Mouse (Mus musculus) brain, adult 2 months (tissue): ENCODE results near the gene Dnah7a.
"Not testable (repeated sequence)": the region's sequence is repeated elsewhere in the genome, so short reads cannot be mapped to it uniquely, and the experiment has no call there.

Experiments
- DNase-seq: peaks from one replicate; pipeline ENCODE4 v3.0.0; 2011; ENCODE audit warnings: low read depth, low spot score

The Dnah7a gene

DNA sequence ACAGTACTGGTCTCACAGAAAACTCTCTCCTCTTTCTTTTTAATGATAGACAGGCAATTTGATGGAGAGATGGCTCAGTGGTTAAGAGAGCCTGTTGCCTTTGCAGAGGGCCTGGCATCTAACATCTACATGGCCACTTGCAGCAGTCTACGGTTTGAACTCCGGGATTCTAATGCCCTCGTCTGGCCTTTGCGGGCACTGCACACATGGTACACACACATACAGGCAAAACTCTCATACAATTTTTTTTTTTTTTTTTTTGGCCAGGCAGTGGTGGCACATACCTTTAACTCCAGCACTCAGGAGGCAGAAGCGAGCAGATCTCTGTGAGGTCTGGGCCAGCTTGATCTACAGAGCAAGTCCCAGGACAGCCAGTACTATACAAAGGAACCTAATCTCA, 2.4 kb downstream of the Dnah7a start:
- DNase-seq: no peak

DNA sequence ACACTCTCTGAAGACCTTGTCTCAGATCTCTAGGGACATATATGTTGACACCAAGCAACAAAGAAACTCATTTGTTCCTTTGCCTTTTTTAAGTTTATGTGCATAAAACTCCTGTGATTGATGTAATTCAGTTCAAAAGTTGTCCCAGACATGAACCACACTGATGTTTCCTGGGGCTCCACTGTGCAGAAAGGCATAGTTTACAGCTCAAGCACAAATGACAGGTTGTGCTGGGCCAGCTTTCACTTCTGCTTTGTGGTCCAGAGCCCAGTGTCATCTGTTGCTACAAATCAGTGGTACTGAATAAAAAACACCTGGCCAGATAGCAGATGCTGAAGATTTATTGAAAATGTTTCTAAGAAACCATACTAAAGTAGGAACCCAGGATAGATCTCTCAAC, 42.3 kb downstream of the Dnah7a start:
- DNase-seq: not testable (repeated sequence)

DNA sequence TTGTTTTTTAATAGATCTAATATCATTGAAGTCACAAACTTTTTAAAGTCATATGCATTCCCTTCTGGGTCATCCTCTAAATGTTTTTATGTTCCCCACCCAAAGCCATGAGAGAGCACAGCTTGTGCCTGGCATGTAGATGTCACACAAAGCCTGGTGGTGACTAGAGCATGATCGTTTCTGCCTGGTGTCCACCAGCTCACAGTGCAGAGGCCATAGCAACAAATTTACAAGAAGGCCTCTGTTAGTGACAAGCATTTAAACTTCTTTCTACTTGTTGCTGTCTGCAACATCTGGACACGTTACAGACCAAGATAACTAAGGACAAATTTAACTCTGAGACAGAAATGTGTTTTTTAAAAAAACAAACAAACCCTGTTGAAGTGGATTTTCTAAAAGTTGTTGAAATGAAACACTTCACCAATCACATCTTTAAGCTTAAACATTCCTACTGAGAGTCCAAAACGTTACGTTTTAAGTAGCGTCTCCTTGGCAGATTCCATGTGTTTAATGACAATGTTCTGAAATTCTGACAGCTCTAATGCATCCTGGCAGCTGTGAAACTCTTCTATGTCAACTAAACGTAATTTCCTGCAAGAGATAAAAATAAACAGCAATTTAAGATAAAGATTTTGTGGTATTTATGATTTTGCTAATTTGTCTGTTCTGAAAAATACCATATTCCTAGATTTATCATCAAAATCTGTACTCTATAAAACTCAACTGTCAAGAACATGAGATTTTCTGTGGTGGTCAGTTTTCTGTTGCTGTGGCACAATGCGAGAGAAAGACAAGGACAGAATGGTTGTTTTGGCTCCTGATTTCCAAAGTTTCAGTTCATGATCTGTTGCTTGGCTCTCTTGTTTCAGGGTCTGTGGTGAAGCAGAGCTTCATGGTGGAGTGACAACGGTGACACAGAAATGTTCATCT, 66.5 kb downstream of the Dnah7a start:
- DNase-seq: no peak

DNA sequence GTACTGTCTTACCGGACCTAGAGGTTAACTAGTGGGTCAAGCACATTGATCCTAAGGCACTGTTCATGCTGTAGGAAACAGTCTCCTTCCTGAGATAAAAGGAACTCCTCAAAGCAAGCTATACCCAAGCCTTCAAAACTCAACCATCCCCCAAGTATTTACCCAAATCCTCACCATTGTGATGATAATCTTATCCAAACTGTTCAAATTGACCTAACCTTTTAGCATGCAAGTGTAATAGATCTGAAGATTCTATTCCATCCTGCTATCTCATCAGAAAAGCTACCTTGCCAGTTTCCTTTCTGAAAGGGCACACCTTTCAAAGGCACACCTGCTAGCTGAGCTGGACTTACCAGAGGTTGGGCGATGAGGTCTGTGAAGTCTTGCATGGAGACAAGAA, 70.9 kb downstream of the Dnah7a start:
- DNase-seq: not testable (repeated sequence)

DNA sequence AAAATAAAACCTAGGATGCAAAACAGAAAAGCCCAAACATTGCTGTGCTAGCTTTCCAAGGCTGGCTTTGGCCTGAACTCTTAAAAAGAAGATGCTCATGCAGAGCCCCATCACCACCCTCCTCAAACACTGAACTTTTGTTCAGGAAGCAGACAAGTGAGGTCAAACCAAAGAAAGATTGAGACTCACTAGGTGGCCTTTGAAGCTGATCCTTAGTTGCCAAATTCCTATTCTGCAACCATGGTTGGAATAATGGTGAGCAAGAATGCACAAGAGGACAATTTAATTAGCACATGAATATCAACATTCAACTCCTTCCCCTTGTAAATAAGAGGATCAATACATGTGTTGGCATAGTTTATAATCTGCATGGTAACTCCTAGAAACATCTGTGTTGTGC, 74.5 kb downstream of the Dnah7a start:
- not testable (repeated sequence) for DNase-seq

DNA sequence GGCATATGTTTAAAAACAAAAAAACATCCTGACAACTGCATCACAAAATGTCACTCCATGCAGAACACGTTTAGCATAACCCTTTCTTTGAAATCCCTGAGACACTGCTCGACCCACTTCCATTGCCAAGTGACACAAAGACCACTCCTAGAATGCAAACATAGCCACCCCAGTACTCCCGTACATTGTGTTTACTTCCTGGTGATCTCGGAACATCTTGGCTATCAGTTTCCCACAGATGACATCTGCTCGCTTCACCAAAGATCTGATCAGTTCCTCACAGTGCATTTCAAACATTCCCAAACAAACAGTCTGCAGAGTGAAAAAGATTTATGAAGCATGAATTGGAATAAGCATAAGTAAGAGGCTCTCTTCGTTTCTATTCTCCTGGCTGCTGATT, 76.6 kb downstream of the Dnah7a start:
- DNase-seq: no peak

DNA sequence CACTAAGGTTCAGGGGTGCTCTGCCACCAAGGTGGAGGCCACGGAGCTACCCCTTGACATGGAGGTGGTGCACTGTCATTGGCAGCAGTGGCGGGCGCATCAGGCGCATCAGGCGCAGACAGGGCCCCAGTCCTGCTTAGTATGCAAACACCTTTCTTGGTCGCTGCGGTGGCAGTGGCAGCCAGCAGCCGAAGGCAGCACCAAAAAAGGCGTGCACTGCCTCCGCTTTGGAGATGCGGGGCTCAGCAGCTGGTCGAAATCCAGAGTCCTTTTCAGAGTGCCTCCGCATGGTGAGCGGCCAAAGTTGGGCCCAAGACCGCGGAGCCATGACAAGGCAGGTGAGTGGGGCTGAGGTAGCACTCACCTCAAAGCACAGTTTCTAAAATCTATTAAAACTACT, 93.1 kb downstream of the Dnah7a start:
- DNase-seq: no peak

DNA sequence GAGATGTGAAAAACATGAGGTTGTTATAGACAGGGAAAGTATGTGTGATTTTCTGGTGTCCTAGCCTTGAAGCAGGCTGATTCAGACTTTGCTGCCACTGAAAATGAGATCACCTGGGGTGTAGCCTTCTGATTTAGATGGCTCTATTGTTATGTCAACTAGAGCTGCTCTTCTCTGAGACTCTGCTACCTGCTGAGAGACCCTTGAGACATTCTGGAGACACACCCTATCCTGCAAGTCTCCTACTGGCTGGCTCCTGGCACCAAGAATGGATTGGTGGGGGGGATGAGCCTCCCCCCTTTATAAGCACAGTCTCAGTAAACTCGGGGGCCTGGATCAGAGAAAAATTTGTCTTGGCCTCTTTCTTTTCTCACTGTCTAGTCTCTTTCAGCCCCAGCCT, 125.3 kb downstream of the Dnah7a start:
- DNase-seq: not testable (repeated sequence)

DNA sequence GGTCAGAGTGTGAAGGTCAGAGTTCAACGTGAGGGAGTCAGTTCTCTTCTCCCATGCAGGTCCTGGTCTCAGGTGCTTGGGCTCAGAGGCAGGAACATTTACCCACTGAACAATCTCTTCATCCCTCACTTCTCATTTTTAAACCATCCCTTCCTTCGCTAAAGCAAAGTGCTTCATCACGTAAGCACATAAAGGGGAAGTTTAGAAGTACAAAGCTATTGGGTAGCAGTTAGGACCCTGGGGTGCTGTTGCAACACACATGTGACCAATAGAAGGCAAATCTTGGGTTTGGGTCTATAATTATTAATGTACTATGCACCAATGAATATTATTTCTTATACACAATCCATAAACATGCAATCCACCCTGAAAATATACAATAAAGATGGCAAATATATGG, 148.7 kb downstream of the Dnah7a start:
- DNase-seq: not testable (repeated sequence)

DNA sequence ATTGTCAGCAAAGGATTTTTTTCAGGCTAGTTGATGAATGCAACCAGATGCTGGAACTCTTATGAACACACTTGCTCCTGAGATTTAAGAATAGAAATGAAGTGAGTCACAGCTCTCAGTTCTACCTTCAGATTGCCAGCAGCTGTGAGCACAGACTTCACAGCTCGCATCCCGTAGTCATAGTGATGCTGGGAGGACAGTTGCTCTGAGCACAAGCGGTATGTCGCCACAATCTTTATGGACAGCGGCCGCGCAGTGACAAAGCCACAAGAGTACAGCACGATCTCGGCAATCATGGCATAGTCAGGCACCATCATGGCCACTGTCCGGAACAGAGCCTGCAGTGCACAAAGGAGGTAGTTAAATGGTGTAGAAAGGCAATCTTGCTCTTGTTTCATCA, 159.6 kb downstream of the Dnah7a start:
- peak; percentile 72 for DNase-seq

DNA sequence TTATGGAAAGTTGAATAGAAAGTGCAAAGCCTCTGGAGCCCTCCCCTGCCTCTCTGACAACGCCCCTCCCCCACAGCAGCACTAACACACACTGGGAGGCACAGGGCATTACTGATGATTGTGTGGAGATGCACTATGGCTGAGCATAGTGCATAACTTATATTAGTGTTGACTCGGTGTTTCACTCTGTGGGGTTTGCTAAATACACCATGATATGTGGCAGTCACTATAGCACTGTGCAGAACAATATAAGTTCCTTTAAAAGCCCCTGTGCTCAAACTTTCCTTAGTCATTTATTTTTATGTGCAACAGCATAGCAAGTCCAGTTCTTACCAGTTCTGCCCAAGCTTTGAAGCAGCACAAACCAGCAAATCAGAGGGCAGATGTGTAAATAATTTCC, 168.2 kb downstream of the Dnah7a start:
- not testable (repeated sequence) for DNase-seq

DNA sequence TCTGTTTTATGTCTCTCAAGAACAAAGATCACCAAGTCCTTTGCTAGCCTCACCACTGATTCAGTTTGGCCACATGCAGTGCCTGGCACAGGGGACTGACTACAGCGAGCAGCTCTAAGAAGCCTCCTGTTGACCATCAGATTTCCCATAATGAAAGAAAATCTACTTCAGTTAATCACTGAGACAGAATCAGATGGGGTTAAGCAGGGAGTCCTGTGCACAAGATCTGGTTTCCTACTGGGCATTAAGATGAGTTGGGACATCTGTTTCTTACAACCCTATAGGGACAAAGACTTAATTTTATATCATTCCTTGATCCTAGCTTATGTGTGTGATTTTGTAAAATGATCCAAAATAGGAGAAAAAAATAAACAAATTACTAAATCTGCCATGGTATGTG, 171.8 kb downstream of the Dnah7a start:
- not testable (repeated sequence) for DNase-seq

DNA sequence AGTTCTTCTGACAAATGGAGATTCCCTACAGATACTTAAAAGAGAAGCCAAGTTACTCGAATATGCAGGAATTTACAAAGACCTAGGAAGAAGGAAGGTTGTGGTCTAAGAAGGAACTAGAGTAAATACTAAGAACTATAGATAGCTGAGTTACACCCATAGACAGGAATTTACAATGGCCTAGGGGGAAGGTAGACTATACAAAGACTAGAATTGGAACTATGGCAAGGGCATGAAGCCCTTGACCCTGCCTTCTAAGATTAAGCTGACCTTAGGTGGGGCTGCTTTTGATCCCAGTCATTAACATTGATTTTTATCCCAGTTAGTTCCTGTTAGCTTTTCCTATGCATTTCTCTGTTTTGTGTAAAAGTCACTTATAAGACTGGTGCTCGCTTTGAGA, 180.6 kb downstream of the Dnah7a start:
- DNase-seq: not testable (repeated sequence)

DNA sequence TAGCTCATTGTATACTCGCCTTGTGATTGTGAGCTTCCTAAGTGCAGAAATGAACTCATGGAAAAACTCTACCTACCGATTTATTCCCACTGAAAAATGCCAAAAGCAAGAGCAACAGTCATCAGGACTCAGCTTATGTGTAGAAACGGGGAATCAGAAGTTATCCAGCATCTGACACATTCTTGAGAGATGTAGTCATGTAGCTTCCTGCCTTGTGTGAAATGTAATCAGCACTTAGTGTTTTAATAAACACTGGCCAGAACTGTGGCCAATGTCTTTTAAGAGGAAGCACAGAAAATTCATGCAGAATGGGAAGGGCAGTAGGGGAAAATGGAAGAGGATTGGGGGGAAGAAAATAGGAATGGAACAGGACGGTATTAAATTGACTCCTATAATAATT, 232.9 kb downstream of the Dnah7a start:
- DNase-seq: no peak

DNA sequence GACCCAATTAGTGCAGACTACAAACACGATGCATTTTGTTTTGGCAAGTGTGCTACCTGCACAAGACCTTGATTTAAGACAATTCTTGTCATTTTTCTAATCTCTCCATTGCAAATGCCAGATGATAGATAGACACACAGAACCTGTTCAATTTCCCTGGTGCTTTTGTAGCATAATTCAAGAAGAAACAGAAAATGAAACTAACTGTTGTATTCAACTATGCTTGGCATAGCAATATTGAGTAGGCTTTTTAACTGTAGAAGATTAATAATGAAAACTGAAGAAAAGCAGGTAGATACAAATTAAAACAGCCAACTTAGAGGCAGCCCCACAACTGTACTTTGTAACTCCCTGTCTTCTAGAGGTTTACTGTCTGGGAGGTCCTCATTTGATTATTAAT, 234.5 kb downstream of the Dnah7a start:
- not testable (repeated sequence) for DNase-seq

DNA sequence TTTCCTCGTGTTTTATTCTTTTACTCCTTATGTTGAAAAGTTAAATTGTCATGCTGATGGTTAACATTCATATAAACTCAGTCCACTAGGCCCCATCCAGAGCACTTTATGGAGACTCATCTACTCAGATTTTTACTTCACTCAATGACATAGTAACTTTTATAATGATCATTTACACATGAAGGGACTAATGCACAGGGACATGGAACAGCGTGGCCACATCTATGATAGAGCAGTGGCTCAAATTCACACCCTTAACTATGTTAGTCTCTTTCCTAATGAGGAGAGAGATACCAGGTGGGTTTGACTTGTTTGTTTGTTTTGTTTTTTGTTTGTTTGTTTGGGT, 239.3 kb downstream of the Dnah7a start:
- DNase-seq: no peak

DNA sequence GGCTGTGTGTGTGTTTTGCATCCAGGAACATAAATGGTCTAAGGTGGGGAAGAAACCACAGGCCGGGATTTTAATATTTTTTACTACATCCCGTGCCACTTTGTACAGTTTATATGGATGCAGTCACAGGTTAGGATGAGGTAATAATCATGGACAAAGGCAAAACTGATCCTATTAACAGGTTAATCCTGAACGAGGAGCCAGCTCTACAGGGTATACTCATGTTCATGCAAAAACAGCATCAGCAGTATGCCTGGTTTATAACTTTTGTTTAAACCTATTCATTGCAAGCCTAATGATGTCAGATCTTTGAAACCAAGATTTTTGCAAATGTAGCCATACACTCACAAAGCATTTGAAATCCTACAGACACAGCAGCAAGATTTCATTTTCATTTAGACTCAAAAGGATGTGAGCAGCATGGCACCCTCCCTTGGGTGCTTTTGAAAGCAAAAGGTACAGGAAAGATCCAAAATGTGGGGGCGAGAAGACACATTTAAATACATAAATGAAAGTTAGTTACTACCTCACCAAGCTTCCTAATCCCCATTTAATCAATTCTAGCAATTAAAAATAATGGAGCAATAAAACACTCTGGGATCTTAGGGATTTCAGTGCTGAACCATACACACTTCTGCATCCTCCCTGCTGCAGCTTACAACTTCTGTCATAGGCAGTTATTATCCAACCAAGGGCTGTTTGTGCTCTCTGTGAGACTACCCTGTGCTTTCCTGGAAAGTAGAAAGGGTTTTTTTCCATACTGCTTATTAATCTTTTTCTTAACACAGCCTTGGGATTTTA, 239.9 kb downstream of the Dnah7a start:
- peak; percentile 6 for DNase-seq

DNA sequence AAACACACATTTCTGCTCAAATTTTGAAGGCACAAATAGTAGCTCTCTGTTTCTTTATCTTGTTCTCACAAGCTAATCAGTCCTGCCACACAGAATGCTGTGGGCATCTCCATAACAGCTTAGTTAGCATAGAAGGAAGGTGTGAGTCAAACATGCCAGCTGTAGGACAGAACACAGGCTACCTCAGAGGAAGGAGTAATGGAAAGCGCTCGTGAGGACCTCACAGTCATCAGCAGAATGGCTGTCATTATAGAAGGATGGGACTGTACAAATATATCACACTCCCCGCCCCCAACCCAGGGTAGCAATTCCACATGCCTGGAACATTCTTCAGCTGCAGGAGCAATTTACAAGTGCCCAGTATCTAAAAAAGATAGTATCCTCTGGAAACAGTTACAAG, 267.4 kb downstream of the Dnah7a start:
- DNase-seq: not testable (repeated sequence)

DNA sequence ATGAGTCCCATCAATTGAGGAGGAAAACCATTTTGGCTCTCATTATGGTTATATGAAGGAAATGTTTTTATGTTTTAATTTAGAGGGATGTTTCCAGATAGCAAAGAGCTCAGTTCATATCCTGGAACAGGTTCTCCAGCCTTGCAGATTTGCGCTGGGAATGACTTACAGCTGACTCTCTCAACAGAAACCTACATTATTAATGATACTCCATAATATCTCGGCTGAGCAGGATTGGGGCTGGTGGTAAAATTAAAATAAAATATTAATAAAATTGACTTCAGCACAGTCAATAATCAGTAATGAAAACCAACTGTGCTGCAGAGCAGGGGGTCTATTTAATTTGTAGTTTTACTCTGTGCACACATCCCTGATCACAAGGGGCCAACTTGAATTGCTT, 274.2 kb downstream of the Dnah7a start:
- not testable (repeated sequence) for DNase-seq

DNA sequence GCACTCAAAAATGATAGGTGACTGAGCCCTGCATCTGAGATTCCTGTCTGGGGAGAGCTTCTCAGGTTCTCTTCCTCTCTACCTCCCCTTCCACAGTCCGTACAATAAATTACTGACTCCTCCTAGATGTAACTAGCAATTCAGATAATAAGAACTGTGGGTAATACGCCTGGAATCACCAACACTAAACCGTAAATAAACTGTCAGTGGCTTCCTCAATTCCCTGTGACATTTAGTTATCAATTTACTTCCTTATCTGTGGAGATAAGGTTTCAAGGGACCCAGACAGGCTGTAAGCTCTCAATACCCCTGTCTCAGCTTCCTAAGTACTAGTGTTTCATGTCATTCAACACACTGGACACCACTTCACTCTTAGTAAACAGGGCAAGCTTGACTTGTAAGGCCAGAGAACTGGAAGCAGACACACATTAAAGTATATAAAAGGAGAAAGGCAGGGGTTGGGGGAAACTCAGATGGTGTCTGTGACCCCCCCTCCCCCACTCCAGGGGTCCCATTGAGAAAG, 300.7 kb downstream of the Dnah7a start:
- DNase-seq: no peak

DNA sequence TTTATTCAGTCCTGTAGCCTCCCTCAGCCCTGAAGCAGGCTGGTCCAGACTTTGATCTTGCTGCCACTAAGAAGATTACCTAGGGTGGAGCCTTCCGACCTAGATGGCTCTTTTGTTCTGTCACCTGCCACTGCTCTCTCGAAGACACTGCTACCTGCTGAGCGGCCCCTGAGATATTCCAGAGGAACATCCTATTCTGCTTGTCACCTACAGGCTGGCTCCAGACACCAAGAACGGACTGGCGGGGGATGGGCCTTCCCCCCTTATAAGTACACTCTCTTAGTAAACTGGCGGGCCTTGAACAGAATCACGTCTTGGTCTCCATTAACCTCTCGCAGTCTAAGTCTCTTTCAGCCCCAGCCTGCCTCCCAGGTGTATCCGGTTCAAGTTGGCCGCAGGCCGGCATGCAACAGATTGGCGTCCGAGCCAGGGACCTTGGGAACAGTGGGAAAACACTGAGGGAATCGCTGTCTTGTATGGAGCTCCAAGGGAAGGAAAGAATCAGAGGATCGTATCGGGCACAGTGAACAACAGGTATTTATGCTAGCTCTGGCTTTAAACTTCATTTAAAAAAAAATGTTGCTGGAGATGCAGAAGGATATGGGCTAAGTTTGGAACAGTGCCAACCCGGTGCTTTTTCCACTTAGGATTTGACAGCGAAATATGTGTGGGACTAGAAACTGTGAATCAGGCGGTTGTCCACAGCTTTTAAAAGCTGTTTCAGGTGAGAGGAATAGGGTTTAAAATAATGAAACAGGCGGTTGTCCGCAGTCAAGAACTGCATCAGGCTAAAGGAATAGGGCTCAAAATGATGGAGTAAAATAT, 312.4 kb downstream of the Dnah7a start:
- DNase-seq: peak; percentile 33

DNA sequence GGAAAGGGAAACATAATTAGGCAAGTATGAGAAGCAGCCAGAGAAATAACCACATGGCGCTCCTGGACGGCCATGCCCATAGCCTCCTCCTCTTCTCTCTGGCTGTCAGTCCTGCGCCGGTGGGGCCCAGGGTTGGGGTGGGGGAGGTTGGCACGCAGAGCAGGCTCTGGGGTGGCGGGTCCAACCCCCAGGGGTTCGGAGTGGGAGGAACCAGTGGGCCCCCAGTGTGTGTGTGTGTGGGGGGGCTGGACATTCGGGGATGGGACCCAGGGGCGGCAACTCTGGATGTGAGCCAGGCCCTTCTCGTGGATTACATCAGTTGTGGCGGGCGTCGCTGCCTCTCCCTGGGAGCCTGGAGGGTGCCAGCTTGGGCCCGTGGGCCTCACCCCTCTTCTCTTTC, 317.8 kb downstream of the Dnah7a start:
- no peak for DNase-seq
